Mouse (Mus musculus) mouse embryonic stem cell (cell line): Measurements from ENCODE around the gene Gipc3.

Experiments used
- in situ Hi-C, 2 experiments: fragments of 300-500 bp; cut with MboI; formaldehyde crosslinking; loops; 1 replicate in 1 of 2; 3 replicates in 1 of 2; pipeline ENCODE4 v1.14.3; 2019 to 2020; ENCODE audit warnings: low sequenced_read_pairs in 2 of 2, low pct_unique_long_range_greater_than_20kb in 1 of 2, mixed read lengths in 1 of 2; ENCODE audit not compliant: unreplicated experiment in 1 of 2

Gipc3 gene

DNA sequence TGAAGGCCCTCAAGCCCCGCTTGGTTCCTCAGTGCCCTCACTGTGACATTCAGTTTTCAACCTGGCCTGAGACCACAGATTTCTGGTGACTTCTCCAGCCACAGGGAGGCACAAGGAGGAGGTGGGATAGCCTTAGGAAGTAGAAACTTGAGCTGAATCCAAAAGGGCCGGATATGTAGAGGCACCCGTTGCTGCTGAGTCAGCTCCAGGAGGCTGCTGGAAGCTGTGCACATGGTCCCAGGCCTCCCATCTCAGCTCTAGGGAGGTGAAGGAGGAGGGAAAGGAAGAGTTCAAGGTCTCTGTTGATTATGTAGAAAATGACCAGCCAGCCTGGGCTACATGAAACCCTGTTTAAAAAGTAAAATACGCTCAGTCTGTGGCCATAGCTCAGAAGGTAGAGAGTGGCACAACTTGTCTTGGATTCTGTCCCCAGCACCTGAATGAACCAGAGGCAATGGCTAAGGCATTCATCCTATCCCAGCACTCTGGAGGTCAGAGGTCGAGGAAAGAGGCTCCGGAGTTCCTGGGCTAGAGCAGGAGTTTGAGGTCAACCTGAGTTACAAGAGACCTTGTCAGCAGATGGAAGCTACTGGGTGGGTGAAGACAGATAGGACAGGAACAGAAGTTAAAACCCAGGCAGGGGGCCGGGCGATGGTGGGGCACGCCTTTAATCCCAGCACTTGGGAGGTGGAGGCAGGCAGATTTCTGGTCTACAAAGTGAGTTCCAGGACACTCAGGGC is 11.8 kb upstream of the Gipc3 start:
- in situ Hi-C loops: no loop called here

- in situ Hi-C loops: no loop called here
These were observed 8.7 kb upstream of the Gipc3 start for GRCm38 (mm10) chr10:81351678-81352291.

DNA sequence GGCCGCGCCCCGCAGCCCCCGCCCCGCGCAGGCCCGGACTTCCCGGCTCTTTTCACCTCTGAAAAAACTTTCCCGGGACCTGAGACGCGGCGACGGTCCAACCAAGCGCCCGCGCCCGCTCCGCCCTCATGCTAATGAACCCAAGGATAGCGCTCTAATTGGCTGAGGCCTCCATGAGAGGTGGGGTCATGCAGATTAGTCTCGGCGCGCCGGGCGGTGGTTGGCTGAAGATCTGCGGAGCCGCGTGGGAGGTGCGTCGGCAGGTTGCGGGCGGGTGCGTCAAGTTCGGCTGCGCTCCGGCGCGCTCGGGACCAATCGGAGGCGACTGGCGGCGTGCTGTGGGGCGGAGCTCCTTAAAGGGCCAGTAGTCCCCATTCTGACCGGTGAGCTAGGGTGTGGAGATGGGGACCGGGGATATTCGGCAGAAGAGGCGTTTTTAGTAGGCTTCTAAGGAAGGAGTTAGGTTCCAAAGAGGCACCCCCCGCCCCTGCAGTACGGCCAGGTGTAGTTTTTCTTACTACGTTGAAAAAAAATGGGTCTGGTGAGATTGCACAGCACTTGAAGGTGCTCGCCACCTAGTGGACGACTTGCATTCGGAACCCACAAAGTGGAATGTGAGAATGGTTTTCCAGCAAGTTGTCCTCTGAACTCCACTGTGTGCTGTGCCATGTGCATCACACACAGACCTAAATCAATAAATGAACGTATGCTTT is 7.4 kb upstream of the Gipc3 start, which contains the start of gene Hmg20b:
TSS of gene Hmg20b (minus strand) at position 130 of the 713 bp plus-strand sequence.
- in situ Hi-C loops: no loop called here

GRCm38 (mm10) chr10:81349961-81350350 is 6.9 kb upstream of the Gipc3 start:
- in situ Hi-C loops: loop anchor here in 1 of 2 experiments (10.0 kb wide), 2 partner anchors 65 to 145 kb away; partner anchors contain the start of gene Nmrk2

DNA sequence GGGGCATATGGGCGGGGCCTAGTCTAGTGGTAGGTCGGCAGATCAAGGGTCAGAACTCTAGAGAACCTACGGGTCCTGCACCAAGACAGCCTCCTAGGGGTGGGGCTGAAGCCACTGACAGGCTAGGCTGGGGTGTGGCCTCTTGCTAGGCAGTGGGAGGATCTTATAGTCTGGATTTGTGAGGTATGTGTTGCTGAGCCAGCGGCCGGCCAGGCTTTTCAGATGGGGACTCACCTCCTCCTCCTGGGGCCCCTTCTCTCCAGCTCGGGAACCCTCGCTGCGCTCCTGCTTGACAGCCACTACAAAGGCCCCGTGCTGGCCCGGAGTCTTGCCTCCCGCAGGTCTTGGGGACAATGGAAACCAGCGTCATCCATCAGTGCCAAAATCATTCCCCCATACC is 6.1 kb upstream of the Gipc3 start:
- in situ Hi-C loops: loop anchor here in 1 of 2 experiments (10.0 kb wide), 2 partner anchors 64 to 144 kb away; partner anchors contain the start of gene Nmrk2

GRCm38 (mm10) chr10:81346453-81347067 is 3.5 kb upstream of the Gipc3 start:
- in situ Hi-C loops: loop anchor here in 1 of 2 experiments (10.0 kb wide), 2 partner anchors 62 to 142 kb away; partner anchors contain the start of gene Nmrk2

GRCm38 (mm10) chr10:81345162-81345534 is 2.1 kb upstream of the Gipc3 start:
- in situ Hi-C loops: loop anchor here in 1 of 2 experiments (10.0 kb wide), 2 partner anchors 60 to 140 kb away; partner anchors contain the start of gene Nmrk2

- in situ Hi-C loops: loop anchor here (5.0 to 10.0 kb wide), 3 partner anchors 57 to 140 kb away; partner anchors contain the start of gene Nmrk2 (in 1 of the 2)
These were observed 1.5 kb upstream of the Gipc3 start for GRCm38 (mm10) chr10:81344421-81345161.

DNA sequence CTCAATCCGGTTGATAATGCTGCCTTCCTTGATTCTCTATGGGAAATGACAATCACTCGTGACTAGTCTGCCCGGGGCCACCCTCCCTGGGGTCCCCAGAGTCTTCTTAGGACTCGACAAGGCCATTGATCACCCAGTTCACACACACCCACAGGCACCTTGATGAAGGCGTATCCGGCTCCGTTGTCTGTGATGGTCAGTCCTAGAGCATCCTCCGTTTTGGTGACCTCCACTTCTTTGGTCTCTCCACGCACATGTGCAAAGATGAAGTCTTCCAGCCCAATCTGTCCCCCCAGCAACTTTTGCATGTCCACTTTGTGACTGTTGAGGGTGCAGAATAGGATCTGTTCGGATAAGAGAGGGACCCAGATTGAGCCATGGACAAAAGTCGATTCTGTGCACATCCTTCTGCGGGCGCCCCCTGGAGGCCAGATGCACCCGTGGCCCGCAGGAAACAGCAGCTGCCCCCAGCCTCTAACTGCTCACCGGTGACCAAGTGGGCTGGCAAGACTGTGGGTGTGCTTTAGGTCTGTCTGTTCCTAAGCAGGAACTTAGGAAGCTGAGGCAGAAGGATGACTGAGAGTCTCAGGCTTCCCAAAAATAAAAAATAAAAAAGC is 1.6 kb downstream of the Gipc3 start:
- in situ Hi-C loops: loop anchor here (5.0 to 10.0 kb wide), 3 partner anchors 54 to 137 kb away; partner anchors contain the start of gene Nmrk2 (in 1 of the 2)

- in situ Hi-C loops: loop anchor here (5.0 to 10.0 kb wide), 3 partner anchors 53 to 136 kb away; partner anchors contain the start of gene Nmrk2 (in 1 of the 2)
These were observed 2.3 kb downstream of the Gipc3 start for GRCm38 (mm10) chr10:81340551-81341332.

DNA sequence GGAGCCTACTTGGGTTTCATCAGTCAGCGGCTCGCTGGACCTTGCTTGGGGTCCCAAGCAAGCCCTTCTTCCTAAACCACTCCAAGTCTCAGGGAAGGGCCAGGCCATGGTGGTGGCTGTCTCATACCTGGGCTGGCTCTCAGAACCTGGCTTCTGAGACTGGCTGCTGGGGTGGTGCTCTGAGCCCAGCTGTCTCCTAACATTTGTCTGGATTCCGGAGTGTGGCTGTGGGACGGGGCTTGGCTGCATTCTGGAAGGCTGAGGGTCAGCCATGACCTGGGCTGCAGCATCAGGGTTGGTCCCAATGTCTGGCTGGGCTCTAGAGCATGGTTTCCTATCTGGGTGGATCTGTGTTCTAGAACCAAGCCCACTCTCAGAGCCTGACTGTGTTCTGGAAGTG is 6.5 kb downstream of the Gipc3 start:
- in situ Hi-C loops: no loop called here

DNA sequence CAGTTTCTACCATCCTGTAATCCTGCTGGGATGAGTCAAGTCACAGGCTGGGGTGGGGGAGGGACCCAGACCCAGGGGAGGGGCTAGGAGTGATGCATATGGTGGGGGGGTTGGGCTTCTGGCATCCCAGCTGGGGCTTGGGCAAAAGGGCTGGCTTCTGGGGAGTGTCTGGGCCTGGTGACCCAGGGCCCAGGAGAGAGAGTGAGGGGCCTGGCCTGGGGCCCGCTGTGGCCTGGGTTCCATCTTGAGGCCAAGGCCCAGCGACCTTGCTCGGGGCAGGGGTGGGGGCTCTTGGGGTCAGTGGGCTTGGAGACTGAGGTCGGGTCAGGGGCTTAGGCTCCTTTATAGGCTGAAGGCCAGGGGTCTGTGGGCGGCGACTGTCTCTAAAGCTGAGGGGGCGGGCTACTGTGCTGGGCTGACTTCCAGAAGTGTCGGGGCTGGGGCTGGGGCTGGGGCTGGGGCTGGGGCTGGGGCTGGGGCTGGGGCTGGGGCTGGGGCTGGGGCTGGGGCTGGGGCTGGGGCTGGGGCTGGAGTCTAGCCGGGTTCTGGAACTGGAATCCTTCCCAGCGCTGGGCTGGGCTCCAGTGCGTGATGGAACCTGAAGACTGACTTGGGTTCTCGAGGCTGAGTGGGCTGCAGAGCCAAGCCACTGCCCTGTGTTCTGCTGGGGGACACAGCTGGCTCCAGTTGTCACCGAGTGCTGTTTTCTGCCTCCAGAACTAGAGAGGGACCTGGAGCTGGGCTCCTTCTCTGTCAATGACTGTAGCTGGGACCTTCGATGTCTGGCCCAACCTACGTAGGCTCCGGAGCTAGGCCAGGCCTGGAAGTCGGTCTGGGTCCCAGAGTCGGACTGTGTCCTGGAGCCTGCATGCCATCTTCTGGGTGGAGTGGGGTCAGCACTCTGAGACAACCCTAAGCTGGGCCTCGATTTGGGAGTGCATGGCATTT is 7.4 kb downstream of the Gipc3 start:
- in situ Hi-C loops: no loop called here

DNA sequence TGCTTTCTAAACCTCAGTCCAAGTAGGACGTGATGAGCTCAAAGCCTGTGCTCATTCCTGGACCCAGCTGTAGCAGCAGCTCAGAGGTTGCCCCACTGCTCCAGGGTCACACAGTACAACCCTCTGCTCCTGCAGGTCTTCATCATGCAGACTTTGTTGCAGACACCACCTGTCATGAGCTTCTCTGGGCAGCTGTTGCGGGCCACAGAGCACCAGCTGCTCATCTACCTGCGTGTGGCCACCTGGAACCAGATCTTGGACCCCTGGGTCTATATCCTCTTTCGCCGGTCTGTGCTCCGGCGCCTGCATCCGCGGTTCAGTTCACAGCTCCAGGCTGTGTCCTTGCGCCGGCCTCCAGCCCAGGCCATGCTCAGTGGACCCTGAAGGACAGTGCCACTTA is 8.7 kb downstream of the Gipc3 start:
- in situ Hi-C loops: no loop called here

- in situ Hi-C loops: no loop called here
These were observed 10.8 kb downstream of the Gipc3 start for GRCm38 (mm10) chr10:81332277-81332676.

- in situ Hi-C loops: no loop called here
These were observed 13.1 kb downstream of the Gipc3 start for GRCm38 (mm10) chr10:81330007-81330406.
